Mouse (Mus musculus): ENCODE results near the gene Pou5f1. TPM values are rescaled to one million over a fixed set of nuclear protein-coding genes. Genes with fewer than 3 reads are reported as not detected.
A peak's percentile ranks its signal among the peaks of the same experiment; 100 is the strongest.

Gene Pou5f1
- polyA plus RNA-seq, 1 experiment from 2014 or later, result 0.62 TPM

GRCm38 (mm10) chr17:35512916-35513626 is 7.3 kb downstream of the Pou5f1 start:
- DNase-seq (ENCODE audit: low spot score), result no peak

- DNase-seq (ENCODE audit: low spot score), result peak; percentile 67
These were observed 8.1 kb downstream of the Pou5f1 start for GRCm38 (mm10) chr17:35513886-35514285.

GRCm38 (mm10) chr17:35514756-35515155 is 8.9 kb downstream of the Pou5f1 start:
- no peak for DNase-seq (ENCODE audit: low spot score)

- peak; percentile 60 for DNase-seq (ENCODE audit: low spot score)
These were observed 10.3 kb downstream of the Pou5f1 start for GRCm38 (mm10) chr17:35515911-35516640.

GRCm38 (mm10) chr17:35516652-35517500 is 11.1 kb downstream of the Pou5f1 start, which contains the start of the genes Tcf19 and Cchcr1:
Tcf19 (minus strand) TSS chr17:35516824.
Cchcr1 (plus strand) TSS chr17:35517100.
- peak; percentile 96 for DNase-seq (ENCODE audit: low spot score)

GRCm38 (mm10) chr17:35517526-35517925 is 11.7 kb downstream of the Pou5f1 start:
- DNase-seq (ENCODE audit: low spot score), result no peak

- no peak for DNase-seq (ENCODE audit: low spot score)
These were observed 18.5 kb downstream of the Pou5f1 start for GRCm38 (mm10) chr17:35524354-35524753.

- peak; percentile 74 for DNase-seq (ENCODE audit: low spot score)
These were observed 20.8 kb downstream of the Pou5f1 start for GRCm38 (mm10) chr17:35526644-35527043.

GRCm38 (mm10) chr17:35532360-35532759 is 26.5 kb downstream of the Pou5f1 start:
- no peak for DNase-seq (ENCODE audit: low spot score)

- no peak for DNase-seq (ENCODE audit: low spot score)
These were observed 27.1 kb downstream of the Pou5f1 start, which contains the start of gene Psors1c2 for GRCm38 (mm10) chr17:35532901-35533300. Psors1c2 (plus strand) TSS chr17:35533201.

- peak; percentile 66 for DNase-seq (ENCODE audit: low spot score)
These were observed 28.5 kb downstream of the Pou5f1 start for GRCm38 (mm10) chr17:35534343-35534742.

GRCm38 (mm10) chr17:35537421-35537820 is 31.6 kb downstream of the Pou5f1 start:
- DNase-seq (ENCODE audit: low spot score), result no peak

- no peak for DNase-seq (ENCODE audit: low spot score)
These were observed 32.7 kb downstream of the Pou5f1 start for GRCm38 (mm10) chr17:35538476-35538875.

- DNase-seq (ENCODE audit: low spot score), result no peak
These were observed 33.7 kb downstream of the Pou5f1 start for GRCm38 (mm10) chr17:35539540-35539939.

- no peak for DNase-seq (ENCODE audit: low spot score)
These were observed 37.1 kb downstream of the Pou5f1 start for GRCm38 (mm10) chr17:35542761-35543411.

- no peak for DNase-seq (ENCODE audit: low spot score)
These were observed 37.6 kb downstream of the Pou5f1 start for GRCm38 (mm10) chr17:35543412-35543861.

- DNase-seq (ENCODE audit: low spot score), result no peak
These were observed 38.2 kb downstream of the Pou5f1 start for GRCm38 (mm10) chr17:35544001-35544400.

- peak; percentile 56 for DNase-seq (ENCODE audit: low spot score)
These were observed 38.9 kb downstream of the Pou5f1 start for GRCm38 (mm10) chr17:35544680-35545079.

GRCm38 (mm10) chr17:35547465-35547864 is 41.6 kb downstream of the Pou5f1 start:
- DNase-seq (ENCODE audit: low spot score), result no peak

GRCm38 (mm10) chr17:35548636-35549035 is 42.8 kb downstream of the Pou5f1 start:
- DNase-seq (ENCODE audit: low spot score), result no peak
